Mouse (Mus musculus) heart, adult 9 months (tissue): ENCODE data around the gene Wls.

Experiments
- DNase-seq, 2 experiments: peaks; one replicate each; pipeline ENCODE4 v3.0.0; 2022; ENCODE audit warnings: low spot score in 2 of 2

Gene Wls

DNA sequence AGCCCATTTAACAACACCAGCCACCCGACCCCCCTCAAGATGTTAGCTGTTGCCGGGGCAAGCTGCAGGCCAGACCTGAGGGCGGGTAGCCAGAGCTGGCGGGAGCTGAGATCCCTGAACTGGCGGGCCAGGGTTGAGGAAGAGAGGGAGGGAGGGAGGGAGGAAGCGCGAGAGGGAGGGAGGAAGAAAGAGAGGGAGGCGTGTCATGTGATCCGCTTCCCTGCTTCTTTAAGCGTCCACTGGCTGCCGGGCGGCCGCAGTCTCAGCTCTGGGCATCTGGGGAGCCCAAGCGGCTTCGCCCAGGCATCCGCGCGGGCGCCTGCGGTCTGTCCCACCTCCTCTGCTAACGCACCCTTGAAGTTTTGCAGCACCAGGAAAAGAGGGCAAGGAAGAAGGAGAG lies at the start of gene Wls:
Gene Wls (plus strand): TSS at position 192 of the 400 bp plus-strand sequence.
- DNase-seq: peak; percentile 71 to 76

DNA sequence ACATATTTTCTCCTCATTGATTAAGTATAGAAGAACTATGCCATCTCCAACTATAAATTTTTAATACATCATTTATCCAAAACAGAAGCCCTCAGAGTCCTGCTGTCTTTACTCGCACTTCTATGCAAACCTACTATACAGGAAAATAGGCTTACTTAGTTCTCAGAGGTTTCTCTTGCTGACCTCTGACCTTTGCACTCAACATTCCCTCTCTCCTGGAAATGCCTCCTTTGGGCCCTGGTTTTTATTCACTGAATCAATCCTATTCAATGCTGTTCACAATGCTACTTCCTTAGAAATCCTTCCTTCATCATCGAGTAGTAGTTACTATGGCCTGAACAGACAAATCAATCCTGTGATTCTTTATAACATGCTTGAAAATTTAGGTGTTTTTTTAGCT lies 49.7 kb upstream of the Wls start:
- DNase-seq: no peak

DNA sequence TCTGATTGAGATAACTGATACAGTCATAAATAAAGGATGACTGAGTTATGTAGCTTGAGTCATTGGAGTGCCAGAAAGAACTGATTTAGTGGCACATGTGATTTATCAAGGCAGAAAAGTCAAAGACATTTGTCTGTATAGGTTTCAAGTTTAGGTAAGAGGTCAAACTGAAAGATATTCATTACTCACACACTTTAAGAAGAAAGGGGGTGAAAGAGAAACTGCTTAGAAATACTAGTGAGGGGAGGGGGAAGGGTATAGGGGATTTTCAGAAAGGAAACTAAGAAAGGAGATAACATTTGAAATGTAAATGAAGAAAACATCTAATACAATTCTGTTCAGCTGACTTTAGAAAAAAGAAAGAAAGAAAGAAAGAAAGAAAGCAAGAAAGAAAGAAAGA lies 7.9 kb upstream of the Wls start:
- DNase-seq: no peak

DNA sequence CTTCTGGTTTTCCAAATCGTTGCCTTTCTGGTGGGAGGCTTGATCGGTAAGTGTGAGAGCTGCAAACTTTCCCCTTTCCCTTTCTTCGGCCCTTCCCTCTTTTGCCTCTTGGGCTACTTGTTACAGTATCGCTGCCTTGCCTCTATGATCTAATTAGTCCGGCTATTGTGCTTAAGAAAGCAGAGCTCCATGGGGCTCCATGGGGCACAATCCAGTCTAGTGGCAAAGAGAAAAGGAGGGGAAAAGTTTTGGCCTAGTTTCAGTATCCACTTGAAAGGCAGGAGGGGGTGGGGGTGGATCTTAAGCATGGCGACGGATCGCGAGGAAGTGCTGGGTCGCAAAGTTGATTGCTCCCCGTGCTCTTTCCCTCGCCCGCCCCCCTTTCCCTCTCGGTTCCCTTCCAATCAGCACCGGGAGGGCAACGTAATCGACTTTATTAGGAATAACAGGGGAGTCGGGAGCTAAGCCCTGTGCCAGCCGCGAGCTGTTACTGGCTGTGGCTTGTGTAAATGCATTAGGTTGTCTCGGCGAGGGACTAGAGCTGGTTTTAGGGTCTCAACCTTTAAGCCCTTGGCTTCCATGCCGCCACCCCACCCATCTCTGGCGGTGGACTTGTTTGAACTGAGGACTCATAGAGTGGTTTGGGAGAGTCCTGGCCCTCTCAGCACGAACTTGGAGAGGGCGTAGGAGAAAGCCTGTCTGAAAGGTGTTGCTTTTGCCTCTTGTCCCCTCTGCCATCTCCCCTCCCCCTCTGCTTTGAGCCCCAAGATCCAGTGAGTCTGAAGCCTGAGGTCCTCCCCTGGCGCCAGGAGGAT lies 737 bp downstream of the Wls start:
- peak; percentile 74 to 75 for DNase-seq

DNA sequence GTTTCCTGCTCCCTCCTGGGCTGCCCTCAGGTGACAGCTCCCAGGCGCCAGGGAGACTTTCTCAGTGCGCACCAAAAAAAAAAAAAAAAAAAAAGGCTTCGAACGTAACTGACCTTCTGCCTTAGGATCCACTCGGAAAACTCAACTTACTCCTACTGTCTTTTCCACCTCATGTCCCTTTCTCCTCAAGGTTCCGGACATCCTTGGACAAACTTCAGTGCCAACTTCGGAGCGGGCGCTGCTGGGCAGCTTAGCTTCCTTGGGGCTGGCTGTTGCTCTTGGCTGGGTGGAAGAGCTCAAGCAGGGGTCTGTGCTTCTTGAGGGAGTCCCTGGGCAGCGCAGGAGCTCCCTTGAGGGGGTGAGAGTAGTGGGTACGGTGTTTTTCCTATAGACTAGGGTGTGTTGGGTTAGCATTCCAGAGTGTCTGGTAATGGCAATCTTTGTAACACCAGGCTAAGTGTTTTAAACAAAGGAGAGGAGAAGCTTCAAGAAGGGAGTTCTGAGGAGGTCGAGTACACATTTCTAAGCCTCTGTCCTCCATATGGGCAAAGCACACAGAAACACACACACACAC lies 1.4 kb downstream of the Wls start:
- DNase-seq: peak; percentile 18 to 25

DNA sequence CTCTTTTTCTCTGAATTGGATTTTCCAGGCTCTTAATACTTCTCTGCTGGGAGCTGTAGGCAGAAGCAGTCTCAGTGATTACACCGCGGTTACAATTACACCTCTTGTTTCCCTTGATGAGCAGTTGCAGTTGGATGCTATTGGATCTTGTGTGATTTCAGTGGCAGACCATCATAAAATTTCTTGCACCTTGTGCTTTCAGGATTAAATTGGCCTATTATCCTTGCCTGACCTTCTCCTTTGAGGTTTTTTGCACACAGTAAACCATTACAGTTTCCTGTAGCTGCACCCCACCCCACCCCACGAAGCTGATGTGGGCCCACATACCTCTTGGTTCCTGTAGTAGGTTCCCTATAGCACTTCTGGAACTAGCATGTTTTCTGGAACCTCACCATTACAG lies 2.0 kb downstream of the Wls start:
- peak; percentile 6 to 12 for DNase-seq

DNA sequence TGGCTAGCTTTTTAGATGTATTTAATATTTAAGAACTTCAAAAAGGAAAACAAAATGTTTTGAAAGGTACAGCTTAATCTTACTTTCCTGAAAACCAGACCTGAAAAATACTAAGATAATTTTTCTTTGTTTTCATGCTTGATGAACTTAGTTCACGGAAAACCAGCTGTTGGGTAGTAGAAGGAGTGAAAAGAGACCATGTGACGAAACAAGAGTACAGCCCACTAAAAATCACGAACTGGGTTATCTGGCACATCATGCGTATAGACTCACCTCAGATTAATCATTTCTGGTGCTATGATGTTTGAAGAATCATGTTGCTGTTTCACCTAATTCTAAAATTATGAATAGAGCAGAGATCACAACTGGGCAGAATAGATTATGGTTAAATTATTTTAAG lies 3.7 kb downstream of the Wls start:
- DNase-seq: no peak

DNA sequence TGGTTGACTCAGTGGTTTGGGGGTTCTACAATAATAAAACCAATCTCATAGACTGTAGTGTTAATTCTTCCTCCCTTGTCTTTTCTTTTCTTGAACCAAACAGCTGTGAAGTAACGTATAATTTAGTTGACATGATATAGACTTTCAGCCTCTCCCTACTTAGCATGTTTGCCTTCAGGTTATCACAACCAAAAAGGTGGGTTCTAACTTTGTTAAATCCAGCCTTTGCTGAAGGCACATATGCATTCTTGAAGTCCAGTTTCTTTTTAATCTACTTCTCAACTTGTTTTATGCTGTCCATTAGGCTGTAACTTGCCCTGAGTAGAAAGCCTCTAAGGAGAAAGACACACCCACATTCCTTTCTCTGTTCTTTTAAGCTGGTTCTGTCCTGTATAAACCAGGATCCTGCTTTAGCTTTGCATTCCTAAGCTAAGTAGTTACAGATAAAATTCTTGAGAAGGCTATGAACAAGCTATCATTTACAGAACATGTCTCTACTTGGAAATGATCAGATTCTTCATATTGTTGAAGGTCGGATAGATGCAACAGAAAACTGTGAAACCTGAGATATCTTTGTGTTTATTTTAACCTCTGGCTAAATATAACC lies 8.0 kb downstream of the Wls start:
- no peak for DNase-seq

DNA sequence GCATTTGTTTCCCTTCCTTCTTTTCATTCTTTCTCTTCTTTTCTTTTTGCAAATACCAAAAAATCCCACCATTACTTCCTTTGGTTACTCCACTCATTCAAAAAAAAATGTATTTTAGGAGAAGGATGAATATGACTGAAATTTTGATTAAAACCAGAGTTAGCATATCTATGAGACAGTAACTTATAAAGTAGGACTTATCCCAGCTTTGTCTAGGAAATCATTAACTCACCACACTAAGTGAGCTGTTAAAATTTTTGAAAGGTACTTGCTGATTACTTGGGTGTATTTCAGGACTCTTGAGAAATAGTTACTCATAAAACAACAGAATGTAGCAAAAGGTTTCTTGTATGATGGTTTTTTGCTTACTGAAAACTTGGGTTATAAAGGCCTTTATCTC lies 8.7 kb downstream of the Wls start:
- DNase-seq: no peak

DNA sequence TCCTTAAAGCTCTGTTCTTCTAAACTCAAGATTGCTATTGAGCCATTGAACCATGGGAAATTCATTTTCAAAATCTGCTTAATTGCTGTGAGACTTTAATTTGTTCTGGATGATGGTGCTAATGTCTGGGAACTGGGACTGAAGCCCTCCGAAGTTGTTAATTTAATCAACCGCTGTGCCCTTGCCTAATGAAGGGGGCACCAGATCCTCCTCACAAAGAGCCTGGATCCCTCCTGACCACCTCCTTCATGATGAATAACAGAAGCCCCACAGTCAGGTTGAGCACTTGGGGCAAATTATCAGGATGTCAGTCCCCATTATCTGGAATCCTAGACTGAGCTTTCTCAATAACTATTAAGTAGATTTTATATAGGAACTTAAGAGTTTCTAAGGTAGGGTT lies 12.0 kb downstream of the Wls start:
- no peak for DNase-seq

DNA sequence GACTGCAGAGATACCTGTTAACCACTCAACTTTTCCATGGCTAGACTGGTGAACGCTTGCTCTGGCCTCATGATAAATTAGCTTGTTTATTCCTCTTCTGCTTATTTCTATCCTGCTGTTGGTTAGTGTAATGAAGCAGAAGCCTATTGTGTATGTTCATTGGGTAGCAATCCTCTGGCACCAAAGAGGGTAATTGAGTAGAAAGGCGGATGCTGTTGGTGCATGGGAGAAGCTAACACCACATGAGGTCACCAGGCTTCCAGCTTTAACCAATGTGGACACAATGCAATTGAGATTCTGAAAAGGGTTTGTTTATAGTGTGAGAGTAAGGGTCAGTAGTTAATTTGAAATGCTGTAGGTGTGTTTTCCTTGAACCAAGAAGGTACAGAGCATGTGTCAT lies 12.5 kb downstream of the Wls start:
- no peak for DNase-seq

DNA sequence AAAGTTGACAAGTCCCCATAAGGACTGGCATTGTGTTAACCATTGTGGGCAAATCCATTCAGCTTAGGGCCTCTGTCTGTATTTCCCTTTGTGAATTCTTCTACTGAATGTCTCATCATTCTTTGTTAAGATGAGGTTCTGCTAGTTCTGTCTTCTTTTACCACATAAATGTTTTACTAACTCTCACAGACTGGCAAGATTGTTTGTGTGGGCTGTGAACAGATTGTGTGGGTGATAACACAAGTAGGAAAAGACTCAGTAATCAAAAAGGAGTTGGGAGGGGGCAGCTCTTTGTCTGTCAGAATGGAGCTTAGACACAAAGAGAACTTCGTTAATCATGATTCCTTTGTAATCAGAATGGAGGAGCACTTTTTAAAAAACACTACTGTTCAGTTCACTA lies 17.6 kb downstream of the Wls start:
- DNase-seq: no peak

DNA sequence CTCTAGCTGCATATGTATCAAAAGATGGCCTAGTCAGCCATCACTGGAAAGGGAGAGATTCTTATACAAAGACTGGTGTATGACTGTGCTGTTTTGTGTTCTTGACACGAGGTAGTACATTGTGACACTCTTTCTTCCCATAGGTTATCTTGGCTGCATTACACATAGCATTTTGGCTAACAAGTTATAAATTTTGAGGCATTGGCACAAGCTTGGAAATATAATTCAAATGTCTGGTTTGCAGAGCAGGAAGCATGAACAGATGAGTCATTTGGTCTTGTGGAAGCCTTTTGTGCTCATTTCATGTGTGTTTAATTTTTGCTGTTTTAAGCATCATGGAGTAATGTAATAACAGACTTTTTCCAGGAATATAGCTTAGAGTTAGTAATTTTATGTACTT lies 26.2 kb downstream of the Wls start:
- no peak for DNase-seq

DNA sequence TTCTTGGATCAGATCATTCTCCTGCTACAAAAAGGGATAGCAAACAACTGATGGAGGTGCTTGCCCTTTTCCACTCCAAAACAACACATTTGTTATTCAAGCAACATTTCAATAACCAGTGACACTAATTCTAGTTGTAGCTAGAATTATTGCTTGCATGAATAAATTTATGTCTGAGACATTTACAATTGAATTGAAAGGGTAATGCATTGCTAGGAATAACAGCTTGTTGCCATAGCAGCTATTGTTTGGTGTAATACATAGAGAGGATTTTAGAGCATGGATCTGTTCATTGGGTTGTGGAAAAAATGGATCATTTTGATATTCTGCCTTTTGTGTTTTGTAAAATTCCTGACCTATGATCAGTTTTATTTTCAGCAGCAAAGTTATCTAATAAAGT lies 39.5 kb downstream of the Wls start:
- DNase-seq: no peak

DNA sequence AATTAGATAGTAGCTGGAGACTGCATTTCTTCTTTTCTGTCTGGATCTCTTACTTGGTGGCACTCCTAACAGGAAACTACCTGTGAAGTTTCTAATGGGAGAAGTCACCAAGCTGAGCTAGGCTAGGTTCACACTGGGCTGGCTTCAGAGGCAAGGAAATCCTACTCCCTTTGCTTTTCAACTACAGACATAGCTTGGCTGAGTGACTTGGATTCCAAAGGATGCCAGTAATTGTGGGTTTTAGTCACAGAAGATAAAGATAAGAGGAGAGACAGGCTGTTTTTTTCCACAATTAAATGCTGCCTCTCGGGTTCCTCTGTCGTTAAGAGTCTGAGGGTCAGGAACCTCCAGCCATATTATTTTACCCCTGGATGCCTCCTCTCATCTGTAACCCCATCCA lies 43.9 kb downstream of the Wls start:
- DNase-seq: peak; percentile 14 to 29

DNA sequence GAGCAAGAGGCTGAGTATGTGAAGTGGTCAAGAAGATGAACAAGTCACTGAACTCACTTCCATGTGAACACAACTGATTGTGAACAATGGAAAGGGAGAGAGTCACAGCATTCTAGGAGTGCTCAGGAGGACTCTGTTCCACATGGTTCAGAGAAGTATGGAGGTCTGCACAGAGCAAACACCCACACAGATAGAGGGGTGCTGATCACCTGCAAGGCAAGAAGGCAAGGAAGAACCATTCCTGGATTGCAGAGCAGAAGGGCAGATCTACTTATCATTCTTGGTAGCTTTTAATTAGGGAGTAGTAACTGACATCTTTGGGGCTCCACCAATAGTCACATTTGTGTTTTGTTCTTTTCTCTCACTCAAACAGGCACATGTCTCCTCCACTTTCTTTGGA lies 45.3 kb downstream of the Wls start:
- DNase-seq: no peak

DNA sequence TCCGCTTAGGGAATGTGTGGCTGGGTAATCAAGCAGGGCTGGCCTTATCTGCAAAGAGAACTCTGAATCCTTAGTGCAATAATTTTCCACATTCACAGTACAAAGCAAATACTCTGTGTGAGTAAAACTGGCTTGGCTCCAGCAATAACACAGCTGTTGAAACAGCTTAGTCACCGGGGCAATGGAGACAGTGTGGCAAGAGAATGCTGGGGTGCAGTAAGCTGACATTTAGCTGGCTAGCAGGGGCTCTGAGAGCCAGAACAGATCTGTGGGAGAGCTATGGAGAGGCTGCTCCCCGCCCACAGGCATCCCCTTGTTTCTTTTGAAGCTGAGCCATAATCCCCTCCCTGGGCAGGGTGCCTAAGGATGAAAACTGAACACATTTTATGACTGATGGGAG lies 45.8 kb downstream of the Wls start:
- peak; percentile 87 to 90 for DNase-seq

DNA sequence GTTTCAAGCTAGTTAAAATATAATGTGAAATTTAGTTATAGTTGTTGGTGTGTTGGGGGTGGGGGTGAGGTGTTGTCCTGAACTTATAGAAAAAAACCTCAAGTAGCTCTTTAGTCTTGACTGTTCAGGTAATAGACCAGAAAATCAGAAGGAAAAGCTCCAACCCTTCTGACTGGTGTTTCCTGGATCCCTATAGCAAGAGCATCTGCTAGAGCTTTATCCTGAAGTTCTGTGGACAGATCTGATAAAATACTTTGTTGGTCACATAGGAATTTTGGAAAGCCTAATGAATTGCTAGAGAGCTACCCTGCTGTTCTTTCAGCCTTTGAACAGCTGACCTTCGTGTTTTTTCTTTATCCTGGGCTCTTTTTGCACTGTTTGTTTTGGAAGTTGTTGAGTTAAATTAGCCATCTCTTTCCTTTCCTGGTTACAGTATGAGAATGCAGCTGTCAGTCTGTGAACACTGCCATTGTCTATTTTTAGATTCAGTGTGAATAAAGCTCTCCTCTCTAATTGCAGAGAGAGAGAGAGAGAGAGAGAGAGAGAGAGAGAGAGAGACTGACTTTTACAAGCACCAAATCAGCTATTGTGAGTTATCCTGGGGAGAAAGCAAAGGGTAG lies 46.4 kb downstream of the Wls start:
- peak; percentile 4 to 23 for DNase-seq

DNA sequence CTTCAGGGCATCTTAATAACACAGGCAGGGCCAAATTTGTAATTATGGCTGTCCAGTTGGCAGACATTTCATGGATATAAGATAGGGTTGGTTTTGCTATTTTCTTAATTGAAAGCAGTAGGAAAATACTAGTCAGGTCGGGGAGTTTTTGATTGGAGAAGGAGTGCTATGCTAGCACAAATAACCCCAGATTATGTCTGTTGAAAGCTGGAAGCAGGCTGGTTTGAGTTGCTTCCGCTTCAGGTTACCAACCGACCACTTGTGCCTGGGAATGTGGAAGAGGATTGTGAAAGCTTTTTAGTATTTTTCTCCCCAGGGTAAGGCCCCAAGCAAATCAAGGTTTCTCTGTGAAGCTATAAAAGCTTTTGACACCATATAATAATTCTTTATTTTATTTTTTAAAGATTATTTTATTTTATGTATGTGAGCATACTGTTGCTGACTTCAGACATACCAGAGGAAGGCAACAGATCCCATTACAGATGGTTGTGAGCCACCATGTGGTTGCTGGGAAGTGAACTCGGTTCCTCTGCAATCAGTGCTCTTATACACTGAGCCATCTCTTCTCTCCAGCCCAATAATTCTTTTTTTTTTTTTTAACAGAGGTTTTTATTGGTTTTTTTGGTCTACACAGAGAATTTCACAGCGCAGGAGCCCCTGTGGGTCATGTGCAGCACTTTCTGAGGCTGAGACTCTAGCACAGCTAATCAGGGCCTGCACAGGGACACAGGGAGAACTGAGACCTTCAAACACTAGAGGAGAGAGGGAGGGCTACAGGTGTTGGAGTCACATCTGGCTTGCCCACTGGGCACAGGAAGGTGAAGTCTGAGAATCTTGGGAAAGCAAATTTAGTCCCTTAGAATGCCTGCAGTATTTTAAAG lies 50.9 kb downstream of the Wls start:
- DNase-seq: no peak

DNA sequence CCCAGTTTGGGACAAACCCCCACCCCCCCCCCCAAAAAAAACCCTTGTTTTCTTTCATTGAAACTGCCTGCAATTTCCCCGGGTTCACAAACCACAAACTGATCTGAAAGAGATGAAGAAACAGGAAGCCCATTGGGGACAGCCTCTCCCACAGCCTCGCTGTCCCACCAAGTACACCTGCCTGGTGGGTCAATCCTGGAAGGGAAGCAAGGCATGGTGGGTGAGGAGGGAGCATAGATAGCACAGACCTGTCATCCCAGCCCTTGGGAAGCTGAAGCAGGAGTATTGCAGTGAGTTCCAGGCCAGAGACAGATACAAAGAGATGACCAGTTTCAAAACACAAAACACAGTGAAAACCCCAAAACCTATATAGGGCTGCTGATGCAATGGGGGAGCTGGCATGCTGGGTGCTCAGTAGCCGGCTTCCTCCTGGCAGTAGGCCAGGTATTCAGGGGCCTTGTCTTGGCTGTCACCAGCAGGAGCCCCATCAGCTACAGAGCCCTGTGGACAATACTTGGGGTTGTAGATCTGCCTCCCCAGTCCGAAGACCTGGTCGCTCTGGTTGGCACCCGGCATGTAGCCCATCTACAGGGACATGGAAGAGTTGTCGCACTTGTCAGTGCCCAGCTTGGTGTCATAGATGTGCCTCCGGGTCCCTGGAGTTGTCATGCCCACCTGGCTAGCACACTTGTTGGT lies 51.7 kb downstream of the Wls start:
- no peak for DNase-seq

DNA sequence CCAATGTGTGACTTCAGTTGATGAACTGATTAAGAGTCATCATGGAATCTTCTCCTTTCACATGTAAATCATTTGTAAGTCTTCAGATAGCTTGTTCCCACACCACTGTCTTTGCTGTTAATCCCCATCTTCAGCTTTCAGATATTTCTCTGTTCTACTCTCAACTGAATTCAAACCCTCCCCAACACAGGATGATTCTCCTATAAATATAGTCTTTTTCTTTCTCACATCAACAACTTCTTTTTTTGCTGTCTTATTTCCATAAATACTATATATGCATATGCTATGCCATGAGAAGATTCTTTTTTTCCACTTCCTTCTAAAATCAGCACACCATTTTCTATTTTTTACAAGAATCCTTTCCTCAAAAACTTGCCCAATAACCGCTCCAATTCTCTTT lies 67.9 kb downstream of the Wls start:
- DNase-seq: no peak
